Mouse (Mus musculus) skeletal muscle tissue, adult 2 months (tissue): ENCODE data around the gene Nr4a1.

ENCODE experiments used
- DNase-seq: peaks from one replicate; pipeline ENCODE4 v3.0.0-alpha.2; 2012; ENCODE audit warnings: low read depth, low spot score

Nr4a1 gene

DNA sequence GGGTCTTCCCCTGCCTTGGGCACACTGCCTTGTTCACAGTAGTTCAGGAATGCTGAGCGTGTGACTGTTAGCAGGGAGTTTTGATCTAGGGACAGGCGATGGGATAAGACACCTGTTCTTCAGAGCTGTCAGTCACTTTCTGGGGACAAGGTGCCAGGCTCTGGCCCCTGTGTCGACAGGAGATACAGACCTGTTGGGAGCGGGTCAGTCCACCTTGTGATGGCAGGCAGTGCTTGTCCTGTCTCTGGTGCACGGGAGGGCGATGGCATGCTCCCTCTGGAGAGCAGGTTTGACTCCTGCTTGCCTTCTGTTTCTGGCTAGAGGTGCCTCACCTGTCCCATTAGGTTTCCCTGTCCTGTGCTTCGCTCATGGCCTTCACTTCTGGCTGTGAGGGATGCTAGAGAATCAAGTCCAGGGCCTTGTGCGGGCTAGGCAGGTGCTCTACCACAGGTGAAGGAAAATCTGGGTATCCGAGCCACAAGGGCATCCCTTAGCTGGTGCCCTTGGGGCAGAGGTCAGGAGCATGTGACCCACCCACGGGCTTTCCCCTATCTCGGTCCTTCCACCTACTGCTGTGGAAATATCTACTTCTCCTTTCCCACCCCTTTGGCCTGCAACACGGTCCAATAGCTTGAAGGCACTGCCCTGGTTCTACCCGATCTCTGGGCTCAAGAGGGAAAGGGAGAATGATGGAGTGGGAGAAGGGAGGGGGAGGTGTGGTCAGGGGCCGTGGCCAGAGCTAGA is 2.6 kb downstream of the Nr4a1 start:
- DNase-seq = no peak

- no peak for DNase-seq
Measured at GRCm38 (mm10) chr15:101258420-101258819, 4.4 kb downstream of the Nr4a1 start.

- DNase-seq = no peak
Measured at GRCm38 (mm10) chr15:101259922-101260321, 5.9 kb downstream of the Nr4a1 start.

DNA sequence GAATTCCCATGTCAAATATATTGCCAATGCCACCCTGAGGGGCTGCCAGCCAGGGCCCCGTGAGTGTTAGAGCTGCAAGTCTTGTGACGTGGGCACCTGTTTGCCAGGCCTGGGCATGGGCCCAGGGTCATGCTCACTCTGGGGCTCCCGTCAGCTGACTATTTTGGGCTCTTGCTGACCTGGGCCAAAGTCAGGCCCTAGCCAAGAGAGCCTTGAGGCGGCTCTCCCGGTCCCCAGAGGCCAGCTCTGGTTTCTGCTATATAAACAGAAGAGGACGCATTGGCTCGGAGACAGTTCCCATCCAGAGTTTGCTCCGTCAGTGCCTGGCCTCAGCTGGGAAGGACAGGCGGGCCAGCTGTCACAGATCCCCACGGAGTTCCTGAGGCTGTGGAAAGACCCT is 6.3 kb downstream of the Nr4a1 start:
- DNase-seq = peak; percentile 99

DNA sequence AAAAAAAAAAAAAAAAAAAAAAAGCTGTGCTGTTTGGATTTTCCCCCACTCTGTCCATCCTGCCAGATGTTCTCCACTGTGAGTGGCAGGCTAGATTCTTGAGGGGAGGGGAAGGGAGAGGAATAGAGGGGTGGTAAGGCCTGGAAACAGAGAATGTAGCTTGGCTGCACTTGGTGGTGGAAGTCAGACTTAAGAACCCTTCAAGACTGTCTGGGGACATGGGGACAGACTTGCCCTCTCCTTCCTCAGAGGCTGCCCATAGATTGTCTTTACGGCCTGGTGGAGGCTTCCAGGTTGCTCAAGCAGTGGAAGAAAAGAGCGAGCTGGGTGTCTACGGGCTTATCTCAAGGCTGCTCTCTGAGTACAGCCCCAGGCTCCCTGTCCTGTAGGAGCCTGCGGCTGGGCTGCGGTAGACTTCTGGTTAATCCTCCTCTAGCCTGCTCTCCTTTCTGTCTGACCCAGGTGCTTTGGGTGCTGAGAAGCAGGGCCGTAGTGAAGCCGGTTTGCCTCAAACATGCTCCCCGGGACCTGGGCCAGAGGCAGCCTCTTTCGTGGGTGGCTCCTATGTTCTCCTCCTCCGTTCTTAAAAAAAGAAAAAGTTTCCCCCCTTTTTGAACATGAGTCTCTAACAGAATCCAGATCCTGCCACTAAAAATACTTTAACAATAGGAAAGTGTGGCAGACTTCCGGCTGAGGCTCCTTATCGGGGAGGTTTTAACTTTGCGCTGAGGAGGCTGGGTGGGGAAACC is 7.0 kb downstream of the Nr4a1 start:
- DNase-seq = no peak

- DNase-seq = no peak
Measured at GRCm38 (mm10) chr15:101262502-101262901, 8.4 kb downstream of the Nr4a1 start.

GRCm38 (mm10) chr15:101266132-101266963 is 12.3 kb downstream of the Nr4a1 start:
- peak; percentile 96 for DNase-seq

GRCm38 (mm10) chr15:101267053-101268032 is 13.3 kb downstream of the Nr4a1 start:
- no peak for DNase-seq

DNA sequence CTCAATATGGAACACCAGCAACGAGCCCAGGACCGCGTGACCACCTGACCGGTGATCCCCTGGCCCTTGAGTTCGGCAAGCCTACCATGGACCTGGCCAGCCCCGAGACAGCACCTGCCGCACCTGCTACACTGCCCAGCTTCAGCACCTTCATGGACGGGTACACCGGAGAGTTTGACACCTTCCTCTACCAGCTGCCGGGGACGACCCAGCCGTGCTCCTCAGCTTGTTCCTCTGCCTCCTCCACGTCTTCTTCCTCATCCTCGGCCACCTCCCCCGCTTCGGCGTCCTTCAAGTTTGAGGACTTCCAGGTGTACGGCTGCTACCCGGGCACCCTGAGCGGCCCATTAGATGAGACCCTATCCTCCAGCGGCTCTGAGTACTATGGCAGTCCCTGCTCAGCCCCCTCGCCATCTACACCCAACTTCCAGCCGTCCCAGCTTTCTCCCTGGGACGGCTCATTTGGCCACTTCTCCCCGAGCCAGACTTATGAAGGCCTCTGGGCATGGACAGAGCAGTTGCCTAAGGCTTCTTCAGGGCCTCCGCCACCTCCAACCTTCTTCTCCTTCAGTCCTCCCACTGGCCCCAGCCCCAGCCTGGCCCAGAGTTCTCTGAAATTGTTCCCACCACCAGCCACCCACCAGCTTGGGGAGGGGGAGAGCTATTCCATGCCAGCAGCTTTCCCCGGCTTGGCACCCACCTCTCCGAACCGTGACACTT is 16.2 kb downstream of the Nr4a1 start:
- no peak for DNase-seq

GRCm38 (mm10) chr15:101271107-101271506 is 17.0 kb downstream of the Nr4a1 start:
- no peak for DNase-seq

DNA sequence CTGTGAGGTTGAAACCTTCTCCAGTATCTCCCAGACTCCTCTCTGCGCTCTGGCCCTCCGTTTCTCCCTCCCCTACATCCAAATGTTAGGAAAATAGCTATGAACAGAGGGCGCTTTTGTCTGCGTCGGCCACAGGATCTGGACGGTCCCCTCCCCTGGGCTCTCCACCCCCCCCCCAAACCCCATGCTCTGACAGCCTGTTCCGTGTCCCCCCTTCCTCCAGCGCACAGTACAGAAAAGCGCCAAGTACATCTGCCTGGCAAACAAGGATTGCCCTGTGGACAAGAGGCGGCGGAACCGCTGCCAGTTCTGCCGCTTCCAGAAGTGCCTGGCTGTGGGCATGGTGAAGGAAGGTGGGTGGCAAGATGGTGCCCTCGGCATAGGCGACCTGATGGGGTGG is 17.4 kb downstream of the Nr4a1 start:
- DNase-seq = no peak

DNA sequence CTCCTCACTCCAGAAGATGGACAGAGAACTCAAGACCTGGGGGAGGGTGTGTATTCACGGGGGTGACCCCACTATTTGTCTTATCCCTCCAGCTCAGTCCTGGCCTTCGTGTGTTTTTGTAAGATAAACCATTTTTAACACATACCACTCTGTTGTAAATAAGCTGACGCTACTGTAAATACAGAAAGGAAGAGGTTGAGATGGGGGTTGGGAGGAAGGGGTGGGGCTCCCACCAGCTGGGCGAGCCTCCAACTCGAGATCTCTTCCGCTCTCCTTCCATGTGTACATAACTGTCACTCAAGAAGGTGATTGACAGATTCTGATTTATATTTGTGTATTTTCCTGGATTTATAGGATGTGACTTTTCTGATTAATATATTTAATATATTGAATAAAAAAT is 20.3 kb downstream of the Nr4a1 start:
- no peak for DNase-seq

DNA sequence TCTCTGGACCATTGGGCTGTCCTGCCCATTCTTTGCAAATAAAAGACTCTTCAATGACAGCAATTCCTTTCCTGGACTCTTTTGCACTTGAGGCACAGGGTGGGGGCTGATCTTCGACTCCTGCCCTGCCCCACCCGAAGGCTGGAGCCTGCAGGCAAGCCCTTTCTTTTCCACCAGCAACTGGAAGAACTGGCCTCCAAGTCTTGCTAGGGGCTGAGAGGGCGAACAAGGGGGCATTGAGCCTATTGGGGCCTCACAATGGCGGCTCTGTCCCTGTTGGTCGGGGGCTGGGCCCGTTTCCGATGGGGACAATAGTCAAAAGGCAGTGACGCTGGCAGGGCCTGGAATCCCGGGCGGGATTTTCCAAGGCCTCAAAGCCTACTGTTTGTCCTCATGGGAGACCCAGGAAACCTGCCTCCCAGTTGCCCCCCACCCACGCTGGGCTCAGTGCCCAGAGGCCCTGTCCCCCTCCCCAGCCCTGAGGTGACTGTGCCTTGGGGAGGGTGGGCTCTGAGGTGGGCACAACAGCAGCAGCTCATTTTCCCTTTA is 23.4 kb downstream of the Nr4a1 start:
- no peak for DNase-seq

DNA sequence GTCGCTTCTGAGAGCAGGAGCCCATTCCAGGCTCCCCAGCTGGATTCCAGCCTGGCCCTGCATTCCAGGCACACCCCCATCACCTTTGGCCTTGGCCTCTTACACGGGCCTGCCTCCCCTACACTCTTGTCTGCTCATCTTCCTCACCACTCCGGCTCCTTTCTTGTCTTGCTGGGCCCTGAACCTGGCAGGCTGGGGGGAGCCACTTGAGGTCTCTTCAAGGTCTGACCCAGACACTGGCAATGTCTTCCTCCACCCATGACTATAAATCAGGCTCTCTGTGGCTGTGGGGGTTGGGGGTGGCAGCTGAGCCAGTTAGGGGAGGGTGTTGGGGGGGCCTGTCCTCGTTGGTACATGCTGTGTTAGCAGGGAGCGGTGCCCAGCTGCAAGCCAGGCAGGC is 24.5 kb downstream of the Nr4a1 start:
- peak; percentile 88 for DNase-seq

DNA sequence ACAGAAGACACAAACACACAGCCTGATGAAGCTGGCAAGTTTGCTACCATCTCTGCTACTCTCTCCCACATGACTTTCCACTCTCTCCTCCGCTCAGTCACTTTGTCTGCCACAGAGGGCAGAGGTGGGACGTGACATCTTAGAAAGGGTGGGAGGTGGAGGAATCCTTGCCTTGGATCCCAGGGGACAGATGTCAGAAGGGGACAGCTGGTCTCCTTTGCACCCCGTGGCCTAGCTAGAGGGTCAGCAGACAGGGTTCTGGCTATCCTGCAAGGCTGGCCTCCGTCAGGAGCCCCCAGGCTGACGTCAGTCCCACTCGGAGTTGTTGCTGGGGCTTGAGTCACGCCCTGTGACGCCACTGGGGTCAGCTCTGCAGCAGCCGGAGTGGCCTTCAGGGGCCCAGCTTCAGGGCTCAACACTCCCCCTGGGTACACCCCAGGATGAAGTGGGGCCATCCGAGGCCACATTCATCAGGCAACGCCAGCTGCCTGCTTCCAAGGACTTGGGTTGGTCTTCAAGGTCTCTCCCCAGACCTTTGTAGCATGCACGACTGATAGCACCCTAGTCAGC is 25.4 kb downstream of the Nr4a1 start:
- no peak for DNase-seq

DNA sequence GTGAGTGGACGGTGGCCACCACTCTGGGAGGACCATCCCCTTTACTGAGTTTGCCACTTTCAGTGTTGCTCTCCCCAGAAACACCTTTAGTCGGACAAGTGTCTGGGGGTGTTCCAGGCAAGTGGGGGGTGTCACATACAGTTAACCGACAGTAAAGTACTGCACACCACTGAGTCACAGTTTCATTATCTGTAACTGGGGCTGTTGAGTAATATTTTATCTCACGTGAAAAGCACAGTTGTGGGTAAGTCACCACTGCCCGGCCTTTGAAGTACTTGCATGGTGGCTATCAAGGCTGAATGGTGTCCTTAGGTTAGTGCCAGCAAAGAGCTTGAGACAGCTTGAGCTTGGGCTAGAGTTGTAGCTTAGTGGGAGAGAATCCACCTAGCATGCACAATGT is 28.4 kb downstream of the Nr4a1 start:
- no peak for DNase-seq

- no peak for DNase-seq
Measured at GRCm38 (mm10) chr15:101283183-101283910, 29.3 kb downstream of the Nr4a1 start.

DNA sequence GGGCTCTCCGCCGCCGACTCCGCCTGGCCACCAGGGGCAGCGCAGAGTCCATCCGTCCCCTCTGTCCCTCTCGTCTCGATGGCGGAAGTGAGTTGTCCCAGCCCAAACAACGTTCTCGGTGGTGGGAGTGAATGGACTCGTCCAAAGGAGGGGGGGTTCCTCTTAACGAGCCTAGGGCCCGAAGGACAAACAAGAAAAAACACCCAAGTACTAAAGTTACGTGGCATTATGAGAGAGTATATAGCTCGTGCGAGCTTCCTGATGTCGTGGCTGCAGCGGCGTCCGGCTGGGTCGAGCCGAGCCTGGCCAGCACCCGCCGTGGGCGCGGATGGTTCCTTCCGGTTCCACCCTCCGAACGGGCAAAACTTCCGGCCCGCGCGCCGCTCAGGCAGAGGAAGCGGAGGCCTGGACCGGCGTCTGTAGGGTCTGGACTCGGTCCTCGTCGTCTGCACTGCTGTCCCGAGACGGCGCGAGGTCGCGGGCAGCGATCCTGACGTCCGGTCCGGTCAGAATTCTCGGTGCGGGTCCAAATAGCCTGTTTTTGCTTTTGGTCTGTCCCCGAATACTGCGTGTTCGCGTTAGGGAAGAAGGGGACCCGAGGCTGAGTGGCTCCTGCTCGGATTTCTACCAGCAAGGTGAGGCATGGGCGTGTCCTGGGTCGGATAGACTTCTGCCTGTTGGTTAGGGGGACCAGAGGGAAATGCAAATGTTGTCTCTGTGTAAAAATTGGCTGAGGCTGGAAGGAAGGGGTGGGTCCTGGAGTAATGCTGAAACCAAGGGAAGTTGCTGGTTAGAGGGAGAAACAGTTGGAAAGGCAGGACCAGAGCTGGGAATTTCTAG is 30.1 kb downstream of the Nr4a1 start, which contains the start of gene Atg101:
Atg101 (plus strand) TSS at position 362 of the 840 bp plus-strand sequence.
- DNase-seq = peak; percentile 92
